Mouse (Mus musculus) intestine, postnatal 0 days (tissue): ENCODE measurements around the gene Tmem185b. TPM values are rescaled to one million over a fixed set of nuclear protein-coding genes. Genes with fewer than 3 reads are reported as not detected.

Experiments
- ATAC-seq: fragments of 200-750 bp; cut with Nextera tagmentation; 2 replicates; pipeline ENCODE4 v1.8.0; 2017; ENCODE audit warnings: mild to moderate bottlenecking, moderate TSS enrichment, moderate library complexity
- H3K27ac ChIP-seq: fragments of 300-500 bp; sonication (generic); 2 replicates; pipeline ENCODE4 v1.5.1; 2014; ENCODE audit warnings: mild to moderate bottlenecking, low read depth, low read length, moderate library complexity
- H3K27me3 ChIP-seq: fragments of 300-500 bp; sonication (generic); replicated peaks from 2 replicates; pipeline ENCODE4 v1.6.1; 2014; ENCODE audit warnings: low read length, mixed read lengths; ENCODE audit not compliant: control insufficient read depth, insufficient read depth
- H3K36me3 ChIP-seq: fragments of 300-500 bp; sonication (generic); 2 replicates; pipeline ENCODE4 v1.6.1; 2014; ENCODE audit warnings: mild to moderate bottlenecking, moderate library complexity; ENCODE audit not compliant: control insufficient read depth, insufficient read depth
- H3K4me1 ChIP-seq: fragments of 300-500 bp; sonication (generic); replicated peaks from 2 replicates; pipeline ENCODE4 v1.6.1; 2014; ENCODE audit warnings: antibody characterized with exemption, low read length, mixed read lengths; ENCODE audit not compliant: control insufficient read depth, insufficient read depth
- H3K4me2 ChIP-seq: fragments of 300-500 bp; sonication (generic); replicated peaks from 2 replicates; pipeline ENCODE4 v1.6.1; 2014; ENCODE audit warnings: low read depth, mild to moderate bottlenecking, moderate library complexity
- H3K4me3 ChIP-seq: fragments of 300-500 bp; sonication (generic); 2 replicates; pipeline ENCODE4 v1.5.1; 2014; ENCODE audit warnings: low read depth, low read length
- H3K9ac ChIP-seq: fragments of 300-500 bp; sonication (generic); 2 replicates; pipeline ENCODE4 v1.6.1; 2014; ENCODE audit warnings: mild to moderate bottlenecking, low read depth, low read length
- H3K9me3 ChIP-seq: fragments of 300-500 bp; sonication (generic); 2 replicates; pipeline ENCODE4 v1.6.1; 2016; ENCODE audit warnings: mixed run types; ENCODE audit not compliant: control insufficient read depth
- CTCF ChIP-seq: sonication (generic); IDR thresholded peaks from 2 replicates; pipeline ENCODE4 v1.5.1; 2016; ENCODE audit warnings: low read depth, mild to moderate bottlenecking, control low read depth, antibody characterized with exemption, moderate library complexity
- WGBS: fragments of 180-500 bp; shearing (Covaris S2); extraction: QIAGEN DNeasy Blood & Tissue Kit; methylation state at CpG from one replicate; pipeline ENCODE4 v1.1.7; 2014; 5-methylcytosine and 5-hydroxymethylcytosine counted together
- polyA plus RNA-seq: library from polyadenylated mRNA; unstranded; fragments of >200 nt; fragmentation: Nextera tagmentation; extraction: Ambion mirVana; gene quantifications from 2 replicates; pipeline ENCODE4 v1.2.1, GENCODE M21; 2015

The Tmem185b gene
- polyA plus RNA-seq, 1 experiment from 2014 or later: 21.6 TPM

DNA sequence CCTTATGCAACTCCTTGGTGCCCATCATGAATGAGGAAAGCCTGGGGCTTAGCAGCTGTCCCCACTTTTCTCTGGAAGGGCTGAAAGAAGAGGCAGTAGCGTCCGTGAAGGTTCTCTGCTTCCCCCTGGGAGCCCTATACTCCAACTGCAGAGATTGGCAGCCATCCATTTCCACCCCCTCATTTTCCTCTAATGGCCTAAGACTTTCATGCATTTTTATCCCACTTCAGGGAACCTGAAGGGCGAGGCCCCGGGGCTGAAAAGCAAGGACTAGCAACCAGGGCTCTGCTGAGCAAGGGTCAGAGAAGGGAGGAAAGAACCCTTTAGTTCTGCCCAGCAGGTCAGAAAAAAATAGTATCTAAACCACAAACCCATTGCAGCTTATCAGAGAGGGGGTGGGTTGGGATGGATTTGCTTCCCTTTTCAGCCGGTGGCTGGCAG, 936 bp upstream of the Tmem185b start:
- H3K36me3 ChIP-seq: peaks cover 18% of the 10 kb centered on the region
- H3K27me3 ChIP-seq: no peaks in the 10 kb centered on the region
- H3K4me2 ChIP-seq: peak overlapping the region; percentile 86
- H3K27ac ChIP-seq: peak overlapping the region; percentile 86; the same call in 1 of the 2 replicates
- no peak for ATAC-seq
- 9% methylated on average over 5 of the region's 5 CpGs for WGBS
- TF ChIP-seq CTCF: peak; percentile 47
- H3K4me1 ChIP-seq: peaks cover 15% of the 10 kb centered on the region
- 0 out of 2 replicates have a peak, but pooled peaks cover 4% of the 10 kb centered on the region for H3K9me3 ChIP-seq
- peak overlapping the region; percentile 68 for H3K4me3 ChIP-seq
- peak overlapping the region; percentile 80; the same call in 1 of the 2 replicates for H3K9ac ChIP-seq

DNA sequence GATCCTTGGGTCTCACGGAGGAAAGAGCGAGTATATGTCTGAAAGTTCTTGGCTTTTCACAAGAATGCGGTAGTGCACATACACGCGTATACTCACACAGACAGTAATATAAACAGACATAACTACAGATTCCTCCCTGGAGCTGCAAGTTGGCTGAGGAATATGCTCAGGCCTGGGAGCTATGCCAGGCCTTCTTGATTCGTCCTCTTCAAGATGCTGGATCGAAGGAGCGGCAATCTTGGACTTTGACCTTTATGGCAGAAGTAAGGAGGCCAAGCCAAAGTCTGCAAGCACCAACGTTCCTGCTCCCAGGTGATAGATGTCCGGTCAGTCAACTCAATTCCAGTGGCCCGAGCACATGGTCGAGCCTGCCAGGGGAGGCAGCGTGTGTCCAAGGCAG, 5.0 kb downstream of the Tmem185b start:
- TF ChIP-seq CTCF: no peak
- Histone ChIP-seq H3K27me3 (no peaks in the 10 kb centered on the region), H3K9ac (no peak overlapping the region), H3K4me1 (peaks cover 9% of the 10 kb centered on the region; the same call in 1 of the 2 replicates), H3K36me3 (peaks cover 18% of the 10 kb centered on the region), H3K9me3 (0 out of 2 replicates have a peak, but pooled peaks cover 4% of the 10 kb centered on the region), H3K27ac (peak overlapping the region; percentile 66; the same call in 1 of the 2 replicates), H3K4me2 (no peak overlapping the region), H3K4me3 (no peak overlapping the region)
- ATAC-seq: peak; percentile 63
- WGBS: 44% methylated on average over 13 of the region's 13 CpGs

DNA sequence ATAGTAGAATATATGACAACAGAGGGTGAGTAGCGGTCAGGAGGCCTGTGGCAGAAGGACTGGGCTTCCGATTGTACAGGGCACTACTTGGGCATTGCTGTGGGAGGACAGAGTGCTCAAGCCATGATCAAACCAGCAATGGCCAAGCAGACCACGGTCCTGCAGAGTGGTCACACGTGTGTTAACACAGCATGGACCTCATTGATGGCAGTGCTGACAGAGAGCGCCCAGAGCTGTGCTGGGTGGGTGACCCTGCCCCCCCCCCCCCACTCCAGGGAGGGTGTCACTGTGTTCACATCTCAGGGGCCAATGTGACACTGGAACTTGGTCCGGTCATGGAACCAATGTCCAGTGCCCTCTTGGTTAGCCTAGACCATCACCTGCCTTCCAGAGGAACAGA, 6.2 kb downstream of the Tmem185b start:
- 96% methylated on average over 6 of the region's 6 CpGs for WGBS
- no peak overlapping the region for H3K4me2 ChIP-seq
- TF ChIP-seq CTCF: no peak
- no peak overlapping the region for H3K9ac ChIP-seq
- H3K27ac ChIP-seq: no peak overlapping the region
- no peak for ATAC-seq
- peaks cover 15% of the 10 kb centered on the region for H3K36me3 ChIP-seq
- H3K4me3 ChIP-seq: no peak overlapping the region
- no peaks in the 10 kb centered on the region for H3K27me3 ChIP-seq
- H3K4me1 ChIP-seq: 0 out of 2 replicates have a peak, but pooled peaks cover 7% of the 10 kb centered on the region
- 0 out of 2 replicates have a peak, but pooled peaks cover 4% of the 10 kb centered on the region for H3K9me3 ChIP-seq

DNA sequence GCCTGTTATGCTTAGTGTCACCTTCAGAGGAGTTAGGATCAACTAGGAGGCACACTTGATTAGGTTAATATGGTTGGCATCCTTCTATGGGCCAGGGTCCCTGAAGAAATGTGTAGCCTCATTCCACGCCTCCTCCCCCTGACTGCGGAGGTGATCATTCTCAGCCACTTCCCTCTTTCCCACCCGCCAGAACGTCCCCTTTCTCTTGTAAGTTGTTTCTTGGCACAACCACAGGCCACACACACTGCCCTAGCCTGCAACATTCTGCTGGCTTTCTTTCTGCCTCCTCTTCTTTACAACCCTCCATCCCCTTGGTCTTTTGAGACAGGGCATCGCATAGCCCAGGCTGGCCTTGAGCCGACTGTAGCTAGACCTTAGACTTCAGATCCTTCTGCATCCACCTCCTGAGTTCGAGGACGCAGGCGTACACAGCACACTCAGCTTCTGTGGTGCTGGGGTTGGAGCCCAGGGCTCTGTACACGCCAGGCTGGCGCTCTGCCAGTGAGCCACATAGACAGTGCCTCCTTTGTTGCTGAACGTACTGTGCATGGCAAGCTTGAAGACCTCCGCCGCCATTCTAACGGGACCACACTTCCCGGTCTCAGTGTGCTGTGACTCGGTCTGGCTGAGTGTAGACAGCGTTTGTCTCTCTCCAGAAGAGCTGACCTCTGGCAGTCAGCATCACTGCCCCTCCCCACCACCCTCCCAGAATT, 7.3 kb downstream of the Tmem185b start:
- no peak for ATAC-seq
- H3K27me3 ChIP-seq: no peaks in the 10 kb centered on the region
- no peak overlapping the region; the same call in 1 of the 2 replicates for H3K9ac ChIP-seq
- H3K4me2 ChIP-seq: no peak overlapping the region
- peaks cover 11% of the 10 kb centered on the region for H3K36me3 ChIP-seq
- 85% methylated on average over 18 of the region's 18 CpGs for WGBS
- H3K4me1 ChIP-seq: 0 out of 2 replicates have a peak, but pooled peaks cover 3% of the 10 kb centered on the region
- no peak overlapping the region for H3K27ac ChIP-seq
- no peak for TF ChIP-seq CTCF
- 0 out of 2 replicates have a peak, but pooled peaks cover 4% of the 10 kb centered on the region for H3K9me3 ChIP-seq
- H3K4me3 ChIP-seq: no peak overlapping the region

DNA sequence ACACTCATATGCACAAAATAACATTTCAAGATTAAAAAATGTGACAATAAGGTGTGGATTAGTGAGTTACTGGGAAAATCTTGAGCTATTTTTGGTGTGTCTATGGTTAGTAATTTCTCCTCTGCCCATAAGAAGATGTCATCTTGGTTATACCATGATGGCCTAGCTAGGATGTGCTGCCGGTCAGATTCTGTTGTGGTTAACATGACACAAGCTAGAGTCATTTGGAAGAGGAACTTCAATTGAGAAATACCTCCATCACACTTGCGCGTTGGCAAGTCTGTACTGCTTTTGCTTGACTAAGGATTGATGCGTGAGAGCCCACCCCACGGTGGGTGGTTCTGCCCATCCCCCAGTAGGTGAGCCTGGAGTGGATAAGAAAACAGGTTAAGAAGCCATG, 8.4 kb downstream of the Tmem185b start:
- H3K9me3 ChIP-seq: no peaks in the 10 kb centered on the region
- ATAC-seq: no peak
- WGBS: 95% methylated on average over 5 of the region's 5 CpGs
- H3K9ac ChIP-seq: no peak overlapping the region
- no peak for TF ChIP-seq CTCF
- H3K36me3 ChIP-seq: peaks cover under 1% of the 10 kb centered on the region; the same call in 1 of the 2 replicates
- H3K4me3 ChIP-seq: no peak overlapping the region
- no peak overlapping the region for H3K27ac ChIP-seq
- H3K4me1 ChIP-seq: 0 out of 2 replicates have a peak, but pooled peaks cover 3% of the 10 kb centered on the region
- H3K4me2 ChIP-seq: no peak overlapping the region
- H3K27me3 ChIP-seq: no peaks in the 10 kb centered on the region

GRCm38 (mm10) chr1:119536122-119536521, 10.2 kb downstream of the Tmem185b start:
- Histone ChIP-seq H3K9ac (no peak overlapping the region), H3K4me3 (no peak overlapping the region), H3K27ac (no peak overlapping the region), H3K4me1 (0 out of 2 replicates have a peak, but pooled peaks cover 2% of the 10 kb centered on the region), H3K36me3 (no peaks in the 10 kb centered on the region), H3K9me3 (no peaks in the 10 kb centered on the region), H3K4me2 (no peak overlapping the region), H3K27me3 (no peaks in the 10 kb centered on the region)
- 84% methylated on average over 2 of the region's 2 CpGs for WGBS
- TF ChIP-seq CTCF: no peak
- ATAC-seq: no peak
